Mouse (Mus musculus) frontal cortex, postnatal 36 days (tissue): Measurements from ENCODE around the gene Unc13a.
"Not testable (repeated sequence)": the region's sequence is repeated elsewhere in the genome, so short reads cannot be mapped to it uniquely, and the experiment has no call there.

Source experiments
- DNase-seq, 2 experiments: peaks; one replicate each; pipeline ENCODE4 v3.0.0; 2022; ENCODE audit warnings: low spot score in 2 of 2

Unc13a gene

DNA sequence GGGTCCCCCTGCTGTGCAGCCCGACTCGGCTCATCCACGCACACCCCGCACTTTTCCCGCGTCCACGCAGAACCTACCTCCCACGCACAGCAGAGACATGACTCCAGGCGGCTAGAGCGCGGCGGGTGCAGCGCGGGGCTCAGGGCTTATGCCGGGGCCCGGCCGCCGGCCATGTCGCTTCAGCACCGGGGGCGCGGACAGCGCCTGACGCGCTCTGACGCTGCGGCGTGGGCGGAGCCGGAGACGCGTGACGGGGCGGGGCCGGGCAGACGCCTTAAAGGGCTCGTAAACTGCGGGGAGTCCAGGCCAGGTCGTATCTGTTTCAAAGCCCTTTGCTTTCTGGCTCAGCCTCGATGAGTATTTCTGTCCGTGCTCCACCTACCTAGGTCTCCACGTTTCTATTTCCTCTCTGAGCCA is at the start of gene Unc13a:
Gene Unc13a (minus strand): TSS at position 209 of the 417 bp plus-strand sequence.
- DNase-seq: peak; percentile 90 to 95

DNA sequence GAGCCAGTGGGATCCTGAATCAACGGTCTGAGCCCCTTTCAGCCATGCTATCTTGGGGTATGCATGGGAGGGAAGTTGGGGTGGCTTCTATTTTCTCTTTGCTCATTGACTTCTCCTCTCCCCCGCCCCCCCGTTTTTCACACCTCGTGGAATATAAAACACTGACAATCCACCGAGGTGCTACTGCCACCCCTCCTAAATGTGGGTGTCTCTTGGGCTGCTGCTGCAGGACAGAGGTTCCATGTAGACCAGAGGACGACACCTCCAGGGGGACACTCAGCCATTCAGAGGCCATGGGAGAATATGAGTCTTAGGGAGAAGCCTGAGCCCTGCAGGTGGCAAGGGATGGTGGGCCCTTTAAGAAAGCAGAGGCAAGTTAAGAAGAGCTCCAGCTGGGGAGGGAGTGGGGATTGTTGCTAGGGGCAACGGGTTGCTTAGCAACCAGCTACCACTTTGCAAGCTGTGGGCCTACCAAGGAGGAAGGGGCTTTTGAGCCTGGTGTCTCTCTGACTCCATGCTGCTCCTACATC is 48.4 kb upstream of the Unc13a start:
- peak; percentile 80 to 87 for DNase-seq

DNA sequence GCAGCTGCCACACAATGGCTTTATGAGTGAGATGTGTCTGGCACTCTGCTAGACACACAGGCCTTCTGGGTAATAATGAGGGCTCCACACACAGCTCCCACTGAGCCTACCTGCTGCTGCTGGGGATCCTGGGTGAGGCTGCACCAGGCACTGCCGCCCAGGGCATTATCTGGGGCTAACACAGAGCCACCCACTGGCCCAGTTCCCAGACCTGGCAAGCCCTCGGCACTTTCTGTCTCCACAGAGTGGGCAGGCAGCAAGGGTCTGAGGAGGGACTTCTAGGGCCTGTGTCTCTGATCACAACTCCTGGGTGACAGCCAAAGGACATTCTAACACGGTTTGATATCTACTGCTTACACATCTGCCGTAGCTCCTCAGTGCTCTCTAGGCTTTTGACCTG is 47.7 kb upstream of the Unc13a start:
- no peak for DNase-seq

DNA sequence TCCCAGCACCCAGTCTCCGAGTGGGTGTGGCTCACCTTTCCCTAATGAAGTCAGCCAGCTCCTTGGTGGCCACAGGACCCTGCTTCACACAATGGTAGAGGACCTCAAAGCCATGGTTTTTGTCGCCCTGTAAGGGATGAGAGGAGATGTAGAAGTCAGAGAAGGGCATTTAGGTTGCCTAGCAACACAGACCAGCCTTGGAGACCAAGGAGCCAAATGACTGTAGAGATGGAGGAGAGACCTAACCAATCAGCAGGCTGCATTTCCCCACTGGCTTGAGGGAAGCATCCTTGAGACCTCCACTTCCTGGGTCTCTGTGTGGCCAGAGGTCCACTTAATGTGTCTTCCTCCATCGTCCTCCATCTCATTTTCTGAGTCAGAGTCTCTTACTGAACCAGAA is 46.7 kb upstream of the Unc13a start:
- DNase-seq: no peak

DNA sequence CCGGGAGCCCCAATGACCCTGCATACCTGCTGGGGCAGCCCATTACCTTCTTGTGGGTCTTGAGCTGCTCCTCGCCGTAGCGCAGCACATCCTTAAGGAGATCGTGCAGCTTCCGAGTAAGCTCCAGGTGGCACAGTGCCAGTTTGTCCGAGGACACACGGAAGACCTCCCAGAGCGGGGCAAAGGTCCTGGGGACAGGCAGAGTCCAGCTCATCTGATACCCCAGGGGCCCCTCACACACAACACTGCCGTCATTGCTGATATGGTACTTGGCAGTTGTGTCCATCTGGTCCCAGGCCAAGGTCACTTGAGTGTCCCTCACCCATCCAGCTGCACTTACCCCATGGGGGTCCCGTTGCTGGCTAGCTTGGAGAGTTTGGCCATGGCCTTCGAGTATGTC is 45.5 kb upstream of the Unc13a start:
- no peak for DNase-seq

DNA sequence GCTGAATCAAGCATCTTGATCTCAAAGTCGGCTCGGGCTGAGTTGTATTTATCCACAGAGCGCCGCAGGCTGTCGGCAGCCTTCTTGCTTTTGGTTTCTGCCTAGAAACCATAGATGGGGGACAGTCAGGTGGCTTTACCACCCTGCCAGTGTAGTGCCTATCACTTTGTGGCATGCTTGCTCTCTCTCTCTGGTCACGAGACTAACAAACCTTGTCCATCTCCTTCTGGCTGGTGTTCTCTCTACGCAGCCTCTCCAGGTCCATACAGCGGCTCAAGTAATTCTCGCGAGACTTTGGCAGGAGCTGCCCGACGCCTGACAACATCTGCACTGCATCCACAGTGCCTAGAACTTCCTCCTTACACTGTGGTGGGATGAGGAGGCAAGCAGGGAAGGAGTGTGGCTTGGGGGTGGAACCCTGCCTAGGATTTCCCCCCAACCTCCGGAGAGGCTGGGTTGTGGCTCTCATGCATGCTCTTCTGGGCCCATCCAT is 45.0 kb upstream of the Unc13a start:
- no peak for DNase-seq

DNA sequence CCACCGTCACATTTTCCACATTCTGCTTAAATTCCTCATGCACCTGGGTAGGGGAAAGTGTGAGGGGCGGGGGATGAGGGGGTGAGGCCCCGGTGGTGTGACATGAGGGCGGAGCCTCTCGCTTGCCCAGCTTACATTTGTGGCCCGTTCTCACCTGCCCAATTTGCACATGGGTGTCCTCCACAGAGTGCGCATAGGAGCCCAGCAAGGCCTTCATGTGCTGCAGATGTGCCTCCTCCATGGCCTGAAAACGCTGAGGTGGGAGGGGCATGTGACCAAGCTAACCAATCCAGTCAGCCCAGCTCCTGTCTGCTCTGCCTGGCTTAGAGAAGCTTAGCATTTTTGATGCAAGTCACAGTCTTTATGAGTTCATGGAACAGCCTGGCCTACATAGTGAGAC is 44.0 kb upstream of the Unc13a start:
- DNase-seq: no peak

DNA sequence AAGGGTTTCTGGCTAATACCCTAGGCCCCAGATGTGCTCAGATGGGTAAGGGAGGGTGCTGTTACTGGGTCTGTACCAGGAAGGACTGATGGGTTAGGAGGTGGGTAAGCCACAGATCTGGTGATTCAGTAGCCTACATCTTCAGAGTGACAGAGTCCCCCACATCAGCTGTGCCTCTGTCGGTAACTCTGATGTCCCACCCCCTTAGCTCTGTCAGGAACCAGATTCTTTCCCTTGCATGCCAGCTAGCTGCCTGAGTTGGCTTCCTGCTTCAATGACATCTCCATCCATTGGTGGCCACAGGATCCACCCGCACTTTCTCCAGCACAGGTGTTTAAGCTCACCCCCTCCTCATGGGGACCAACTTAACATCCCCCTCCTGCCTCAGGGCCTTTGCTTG is 40.0 kb upstream of the Unc13a start:
- DNase-seq: no peak

DNA sequence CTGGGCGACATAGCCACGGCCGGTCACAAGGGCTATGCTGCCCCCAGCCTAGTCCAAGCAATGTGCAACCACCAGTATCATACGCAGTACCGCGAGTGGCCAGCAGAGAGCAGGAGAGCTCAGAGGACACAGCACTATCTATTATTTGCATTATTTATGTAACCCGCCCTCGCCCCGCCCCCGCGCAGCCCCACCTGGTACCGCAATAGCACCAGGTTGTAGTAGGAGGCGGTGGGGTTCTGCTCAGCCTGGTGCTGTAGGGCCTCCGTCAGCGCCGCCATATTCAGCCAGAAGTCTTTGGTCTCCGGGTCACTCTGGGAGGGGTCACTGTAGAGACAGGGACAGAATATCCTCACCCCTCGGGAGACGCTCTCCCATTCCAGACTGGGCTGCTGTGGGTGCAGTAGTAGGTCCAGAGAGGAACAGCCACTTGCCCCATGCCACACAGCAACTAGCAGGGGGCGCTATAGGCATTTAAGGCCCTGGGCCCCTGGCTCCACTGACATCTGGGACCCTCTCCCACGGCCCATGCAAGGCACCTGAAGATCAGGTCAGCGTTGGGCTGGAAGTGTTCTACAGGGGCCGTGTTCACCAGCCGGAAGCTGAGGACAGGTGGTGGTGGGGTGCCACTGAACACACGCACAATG is 38.4 kb upstream of the Unc13a start:
- DNase-seq: peak; percentile 79 to 91

DNA sequence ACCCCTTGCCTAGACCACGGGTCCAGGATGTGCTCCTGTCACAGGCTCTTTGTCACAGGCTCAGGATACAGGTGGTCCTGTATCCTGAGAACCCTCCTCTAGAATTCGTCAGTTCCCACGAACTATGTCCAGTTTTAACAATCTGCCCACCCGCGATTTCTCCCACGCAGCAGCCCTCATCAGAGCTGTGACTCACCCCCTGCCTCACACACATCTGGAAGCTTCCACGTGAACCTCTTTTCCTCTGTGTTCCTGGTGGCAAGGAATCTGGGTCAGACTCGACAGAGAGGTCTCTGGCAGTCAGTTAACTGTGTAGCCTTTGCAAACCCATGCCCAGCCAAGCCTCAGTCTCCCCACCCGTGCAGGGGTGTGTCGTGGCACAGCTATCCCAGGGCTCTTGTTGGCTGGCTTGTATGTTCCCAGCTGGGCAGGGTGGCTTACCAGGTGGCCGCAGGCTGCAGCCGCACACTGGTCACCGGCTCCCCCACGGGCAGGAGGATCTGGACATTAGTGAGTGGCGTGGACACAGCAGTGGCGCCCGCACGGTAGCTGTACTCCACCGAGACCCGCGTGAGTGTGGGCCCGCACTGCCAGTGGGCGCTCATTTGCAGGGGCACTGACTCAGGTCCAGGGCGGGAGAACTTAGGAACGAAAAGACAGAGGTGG is 37.7 kb upstream of the Unc13a start:
- DNase-seq: no peak

DNA sequence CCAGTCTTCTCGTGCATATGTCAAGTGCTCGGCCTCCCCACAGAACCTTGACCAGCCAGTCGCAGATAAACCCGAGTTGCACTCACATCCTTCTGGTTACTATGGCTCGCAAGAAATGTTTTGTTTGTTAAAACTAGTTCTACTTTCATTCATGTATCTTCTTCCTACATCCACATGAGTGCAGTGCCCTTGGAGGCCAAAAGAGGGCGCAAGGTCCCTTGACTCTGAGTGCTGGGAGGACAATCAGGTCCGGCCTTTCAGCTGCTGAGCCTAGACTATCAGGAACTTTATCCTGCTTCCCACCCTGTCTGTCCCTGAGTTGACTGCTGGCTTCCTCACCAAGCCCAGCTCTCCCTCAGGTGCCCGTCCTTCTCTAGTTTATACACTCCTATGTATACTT is 36.3 kb upstream of the Unc13a start:
- DNase-seq: peak in 1 of 2 experiments; percentile 64

DNA sequence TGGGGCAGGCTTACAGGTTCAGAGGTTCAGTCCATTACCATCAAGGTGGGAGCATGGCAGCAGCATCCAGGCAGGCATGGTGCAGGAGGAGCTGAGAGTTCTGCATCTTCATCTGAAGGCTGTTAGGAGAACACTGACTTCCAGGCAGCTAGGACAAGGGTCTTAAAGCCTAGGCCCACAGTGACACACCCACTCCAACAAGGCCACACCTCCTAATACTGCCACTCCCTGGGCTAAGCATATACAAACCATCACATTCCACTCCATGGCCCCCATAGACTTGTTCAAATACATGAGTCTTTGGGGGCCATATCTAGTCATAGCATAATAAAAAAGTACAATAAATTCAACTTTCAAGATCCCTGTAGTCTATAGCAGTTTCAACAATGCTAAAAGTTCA is 31.8 kb upstream of the Unc13a start:
- not testable (repeated sequence) for DNase-seq

DNA sequence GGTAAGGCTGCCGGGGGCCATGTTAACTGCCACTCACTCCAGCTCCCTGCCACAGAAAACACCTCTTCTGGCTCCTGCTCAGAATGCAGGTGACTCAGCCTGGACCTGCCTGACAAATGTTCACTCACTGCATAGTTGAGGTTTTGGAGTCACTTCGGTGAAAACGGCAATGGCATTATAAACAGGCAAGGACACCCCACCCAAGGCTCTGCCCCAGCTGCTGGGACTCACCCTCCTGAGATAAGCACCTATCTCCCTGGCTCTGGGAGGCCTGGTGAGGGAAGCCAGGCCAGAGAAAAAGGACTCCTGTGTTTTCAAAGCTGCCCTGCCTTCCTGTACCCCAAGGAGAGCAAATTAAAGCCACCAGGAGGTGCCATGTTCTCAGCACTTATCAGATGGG is 31.4 kb upstream of the Unc13a start:
- no peak for DNase-seq

DNA sequence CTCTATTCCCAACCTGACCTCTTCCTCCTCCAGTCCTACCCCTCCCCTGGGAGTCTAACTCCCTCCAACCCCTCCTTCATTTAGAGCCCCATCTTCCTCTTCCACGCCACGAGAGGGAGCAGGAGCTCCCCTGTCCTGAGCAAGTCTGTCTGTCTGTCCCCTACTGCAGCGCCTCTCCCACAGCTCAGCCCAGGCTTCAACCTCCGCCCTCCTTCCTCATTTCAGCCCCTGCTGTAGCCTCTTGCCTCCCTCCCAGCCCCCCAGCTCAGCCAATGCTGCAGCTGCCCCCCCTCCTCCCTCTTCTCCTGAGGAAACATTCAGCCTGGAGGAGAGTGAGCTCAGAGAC is 30.5 kb upstream of the Unc13a start:
- no peak for DNase-seq

DNA sequence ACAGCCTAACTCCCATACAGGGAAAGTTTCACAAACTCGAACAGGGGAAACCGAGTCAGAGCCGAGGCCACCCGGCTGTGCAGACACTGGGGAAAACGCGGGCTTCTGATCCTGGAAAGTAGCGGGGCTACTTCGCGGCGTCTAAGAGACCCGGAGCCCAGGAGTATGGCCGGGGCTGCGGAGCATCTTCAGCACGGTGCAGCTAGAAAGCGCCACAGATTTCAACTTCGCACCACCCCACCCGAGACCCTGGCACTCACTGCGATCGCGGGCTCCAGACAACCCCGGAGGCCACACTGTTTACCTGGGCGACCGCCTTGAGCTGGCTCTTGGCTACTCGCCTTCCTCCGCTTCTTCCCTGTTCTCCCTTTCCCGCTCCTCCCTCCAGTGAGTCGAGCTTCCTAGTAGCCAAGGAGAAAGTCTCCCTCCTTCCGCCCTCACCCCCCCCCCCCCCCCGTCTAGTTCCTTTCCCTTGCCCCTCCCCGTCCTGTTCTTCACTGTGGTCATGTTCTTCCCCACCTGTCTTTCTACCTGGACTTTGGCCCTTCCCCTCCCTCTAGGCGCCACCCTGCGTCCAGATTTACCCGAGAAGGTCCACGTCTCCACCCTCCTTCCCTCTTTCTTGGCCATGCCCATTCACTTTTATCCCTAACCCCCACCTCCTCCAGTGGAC is 30.0 kb upstream of the Unc13a start, which contains the start of gene B3gnt3:
Gene B3gnt3 (minus strand): TSS at position 376 of the 673 bp plus-strand sequence.
- no peak for DNase-seq

DNA sequence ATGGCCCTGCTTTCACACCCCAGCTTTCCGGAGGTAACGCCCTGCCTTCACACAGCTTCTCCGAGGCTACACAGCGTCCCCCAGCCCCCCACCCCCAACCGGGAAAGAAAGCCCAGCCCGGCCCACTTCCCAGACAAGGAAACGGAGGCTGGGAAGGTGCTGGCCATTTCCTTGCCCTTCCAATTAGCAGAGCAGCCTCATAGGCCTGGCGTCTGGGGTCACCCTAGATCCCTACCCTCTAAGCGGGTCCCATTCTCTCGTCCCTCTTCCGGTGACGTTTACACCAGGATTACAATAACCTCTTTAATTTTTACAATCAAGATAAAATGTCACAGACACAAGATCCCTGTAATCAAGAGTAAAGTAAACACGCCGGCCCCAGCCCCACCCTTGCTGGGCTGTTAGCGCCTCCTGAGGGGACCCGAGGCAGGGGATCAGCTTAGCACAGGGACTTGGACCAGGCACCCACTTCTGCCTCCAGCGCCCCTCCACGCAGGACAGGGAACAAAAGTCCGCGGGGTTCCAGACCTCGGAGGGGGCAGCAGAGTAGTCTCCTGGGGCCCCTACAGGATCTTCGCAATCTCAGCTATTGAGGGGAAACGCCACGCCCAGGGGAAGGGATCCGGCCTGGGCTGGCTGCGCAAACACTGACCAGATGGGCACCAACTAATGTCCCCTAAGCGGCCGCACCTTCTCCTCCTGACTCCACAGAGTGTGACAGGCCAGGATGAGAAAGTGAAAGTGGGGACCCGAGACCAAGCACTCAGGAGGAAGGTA is 29.1 kb upstream of the Unc13a start:
- no peak for DNase-seq

DNA sequence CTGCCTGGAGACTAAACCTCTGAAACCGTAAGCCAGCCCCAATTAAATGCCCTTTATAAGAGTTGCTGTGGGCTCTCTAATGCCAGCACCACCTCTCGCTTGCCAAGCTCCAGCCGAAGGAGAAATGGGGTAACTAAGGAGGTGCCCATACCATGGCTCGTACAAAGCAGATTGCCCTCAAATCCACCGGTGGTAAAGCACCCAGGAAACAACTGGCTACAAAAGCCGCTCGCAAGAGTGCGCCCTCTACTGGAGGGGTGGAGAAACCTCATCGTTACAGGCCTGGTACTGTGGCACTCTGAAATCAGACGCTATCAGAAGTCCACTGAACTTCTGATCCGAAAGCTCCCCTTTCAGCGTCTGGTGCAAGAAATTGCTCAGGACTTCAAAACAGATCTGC is 23.9 kb upstream of the Unc13a start:
- not testable (repeated sequence) for DNase-seq

DNA sequence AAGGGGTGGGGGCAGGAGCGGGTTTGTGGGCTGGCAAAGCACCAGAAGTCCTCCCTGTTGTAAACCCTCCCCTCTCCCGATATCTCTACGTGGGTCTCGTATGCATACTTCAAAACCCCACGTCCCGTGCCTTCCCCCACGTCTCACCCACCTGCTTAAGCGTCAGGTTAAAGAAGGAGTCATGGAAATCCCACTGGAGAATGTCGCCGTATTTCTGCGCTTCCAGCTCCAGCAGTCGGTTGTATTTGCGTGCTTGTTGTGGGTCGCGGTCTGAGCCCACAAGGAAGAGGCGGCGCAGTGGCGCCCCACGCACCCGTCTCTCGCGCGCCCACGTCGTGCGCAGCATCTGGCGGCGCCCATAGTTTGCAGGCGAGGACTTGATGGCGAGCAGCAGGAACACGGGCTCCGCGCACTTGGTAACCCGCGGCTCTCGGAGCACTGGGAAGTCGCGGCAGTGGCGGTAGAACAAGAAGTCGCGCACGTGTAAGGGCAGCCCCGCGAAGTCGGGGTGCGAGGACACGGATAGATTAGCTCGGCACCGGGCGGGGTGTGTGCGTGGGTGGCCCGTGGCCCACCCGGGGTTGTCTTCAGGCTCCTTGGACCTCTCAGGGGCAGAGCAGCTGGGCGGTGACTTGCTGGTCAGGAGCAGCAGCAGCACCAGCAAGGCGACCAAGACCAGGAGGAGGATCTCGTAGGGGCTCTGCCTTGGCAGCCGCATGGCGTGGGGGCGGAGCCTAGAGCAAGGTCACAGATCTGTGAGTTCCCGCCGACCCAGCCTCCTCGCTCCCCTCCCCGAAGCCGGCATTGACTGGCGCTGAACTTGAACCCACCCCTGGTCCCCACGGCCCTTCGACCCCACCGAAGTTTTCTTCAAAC is 21.8 kb upstream of the Unc13a start:
- DNase-seq: no peak

DNA sequence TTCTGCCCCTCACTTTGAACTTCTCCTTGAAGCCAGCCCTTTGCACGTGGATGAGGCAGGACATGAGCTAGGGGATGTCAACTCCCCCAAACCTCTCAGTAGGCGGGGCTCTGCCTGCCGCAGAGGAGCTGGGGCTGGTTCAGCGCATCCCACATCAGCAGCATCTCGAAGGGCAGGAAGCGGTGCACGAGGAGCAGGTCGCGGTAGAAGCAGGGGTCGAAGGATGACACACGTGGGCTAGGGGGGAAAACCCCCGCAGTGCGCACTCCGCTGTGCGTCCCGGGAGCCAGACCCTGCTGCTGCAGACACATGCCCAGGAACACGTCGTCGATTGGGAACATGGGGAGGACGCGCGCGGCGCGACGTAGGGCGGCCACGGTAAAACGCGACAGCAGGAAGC is 21.0 kb upstream of the Unc13a start:
- DNase-seq: no peak

DNA sequence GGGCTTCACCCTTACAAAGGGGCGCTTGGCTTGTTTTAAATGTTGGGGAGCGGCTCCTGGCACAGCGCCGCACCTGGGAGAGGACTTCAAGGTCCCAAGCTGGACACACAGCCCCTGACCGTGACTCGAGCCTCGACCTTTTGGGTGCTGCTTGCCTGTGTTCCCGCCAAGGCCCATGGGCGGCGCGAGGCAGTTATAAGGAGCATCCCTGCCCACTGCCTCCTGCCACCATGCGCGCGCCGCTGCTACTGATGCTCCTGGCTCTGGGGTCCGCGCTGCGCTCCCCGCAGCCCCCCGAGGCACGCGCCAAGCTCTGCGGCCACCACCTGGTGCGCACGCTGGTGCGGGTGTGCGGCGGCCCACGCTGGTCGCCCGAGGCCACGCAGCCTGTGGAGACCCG is 17.5 kb upstream of the Unc13a start, which contains the start of gene Insl3:
Gene Insl3 (plus strand): TSS at position 187 of the 400 bp plus-strand sequence.
- no peak for DNase-seq

DNA sequence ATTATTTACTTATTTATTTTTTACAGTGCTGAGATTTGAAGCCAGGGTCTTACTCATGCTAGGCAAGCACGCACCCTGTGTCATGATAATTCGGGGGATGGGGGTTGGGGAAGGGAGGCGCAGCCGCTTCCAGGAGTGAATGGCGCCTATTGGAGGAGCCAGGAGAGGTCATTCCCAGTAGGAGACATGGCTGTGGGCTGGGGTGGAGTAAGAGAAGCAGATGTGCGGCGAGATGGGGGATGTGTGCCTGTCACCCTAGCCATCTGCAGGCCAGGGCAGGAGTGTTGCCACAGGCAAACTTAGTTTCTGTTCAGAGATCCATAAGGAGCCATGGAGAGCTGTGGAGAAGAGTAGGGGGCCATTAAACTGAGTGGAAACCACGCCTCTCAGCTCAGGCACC is 16.1 kb upstream of the Unc13a start:
- DNase-seq: no peak
